Mouse (Mus musculus): ENCODE data around the gene Tanc2.

Gene Tanc2

DNA sequence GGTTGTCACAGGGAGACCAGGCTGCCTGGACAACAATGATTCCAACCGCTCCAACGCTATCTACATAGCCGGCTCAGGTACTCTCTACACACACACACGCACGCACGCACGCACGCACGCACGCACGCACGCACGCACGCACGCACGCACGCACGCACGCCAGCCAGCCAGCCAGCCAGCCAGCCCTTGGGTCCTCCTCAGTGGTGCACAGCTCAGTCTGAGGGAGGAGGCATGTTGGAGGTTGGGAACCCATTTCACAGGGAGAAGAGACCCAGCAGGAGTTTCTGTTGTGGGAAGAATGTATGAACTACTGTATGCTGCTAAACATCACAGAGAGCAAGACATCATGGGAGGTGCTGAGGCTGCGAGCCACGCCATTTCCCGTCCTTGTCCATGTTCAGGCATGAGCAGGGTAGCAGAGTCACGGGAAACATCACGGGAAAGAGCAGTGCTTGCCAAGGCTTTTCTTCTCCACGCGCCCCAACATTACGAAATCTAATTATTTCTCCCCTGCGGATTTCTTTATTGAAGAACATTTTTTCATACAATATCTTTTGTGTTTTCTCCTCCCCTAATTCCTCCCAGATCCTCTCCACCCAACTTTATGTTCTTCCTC is 366.1 kb downstream of the Tanc2 start:
- no peak for DNase-seq (ENCODE audit: low spot score)

- DNase-seq (ENCODE audit: low spot score): peak; percentile 44
Observed at GRCm38 (mm10) chr11:105957501-105957900, 367.7 kb downstream of the Tanc2 start.

DNA sequence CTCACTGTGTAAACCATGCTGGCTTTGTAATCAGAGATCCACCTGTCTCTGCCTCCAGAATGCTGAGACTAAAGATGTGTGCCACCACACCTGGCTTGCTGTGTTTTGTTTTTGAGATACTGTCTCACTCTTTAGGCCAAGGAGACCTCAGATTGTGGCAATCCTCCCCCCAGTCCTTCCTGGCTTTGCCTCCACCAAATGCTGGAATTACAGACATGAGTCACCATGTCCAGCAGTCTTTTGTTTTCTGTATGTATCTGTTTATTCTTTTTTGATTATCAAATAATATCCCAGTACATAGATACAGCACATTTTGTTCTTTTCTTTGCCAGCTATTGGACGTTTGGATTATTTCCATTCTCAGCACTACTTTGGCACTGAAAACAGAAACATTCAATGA is 368.8 kb downstream of the Tanc2 start:
- no peak for DNase-seq (ENCODE audit: low spot score)

DNA sequence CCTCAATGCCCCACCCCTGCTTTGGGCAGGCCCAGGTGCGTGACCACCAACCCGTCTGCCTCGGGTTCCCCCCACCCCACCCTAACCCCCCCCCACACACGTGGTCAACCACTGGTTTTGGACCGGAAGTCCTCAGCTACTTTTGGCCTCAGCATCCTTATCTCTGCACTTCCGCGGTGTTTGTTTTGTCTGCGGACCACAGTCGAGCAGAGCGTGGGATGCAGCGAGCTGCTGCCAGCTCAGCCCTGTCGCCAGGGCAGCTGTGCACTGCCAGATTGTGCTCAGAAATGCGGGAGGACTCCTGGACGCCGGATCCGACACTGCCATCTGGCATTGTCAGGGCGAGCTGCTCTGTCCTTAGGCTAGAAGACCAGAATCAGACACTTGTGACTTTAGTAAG is 369.6 kb downstream of the Tanc2 start:
- DNase-seq (ENCODE audit: low spot score): peak; percentile 57

DNA sequence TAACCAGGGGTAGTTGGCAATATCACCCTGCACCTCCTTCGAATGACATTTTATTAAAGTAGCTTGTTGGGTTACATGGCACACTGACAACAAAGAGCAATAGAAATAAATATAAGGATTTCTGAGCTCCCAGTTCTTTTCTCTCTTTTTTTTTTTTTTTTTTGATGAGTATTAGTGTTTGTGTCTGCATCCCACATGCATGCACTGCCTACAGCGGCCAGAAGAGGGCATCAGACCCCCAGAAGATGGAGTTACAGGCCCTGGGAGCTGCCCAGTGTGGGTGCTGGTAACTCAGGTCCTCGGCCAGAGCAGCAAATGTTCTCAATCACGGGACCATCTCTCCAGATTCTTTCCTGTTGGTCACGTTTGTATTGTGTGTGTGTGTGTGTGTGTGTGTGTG is 374.9 kb downstream of the Tanc2 start:
- no peak for DNase-seq (ENCODE audit: low spot score)

GRCm38 (mm10) chr11:105966288-105966687 is 376.5 kb downstream of the Tanc2 start:
- DNase-seq (ENCODE audit: low spot score): no peak

DNA sequence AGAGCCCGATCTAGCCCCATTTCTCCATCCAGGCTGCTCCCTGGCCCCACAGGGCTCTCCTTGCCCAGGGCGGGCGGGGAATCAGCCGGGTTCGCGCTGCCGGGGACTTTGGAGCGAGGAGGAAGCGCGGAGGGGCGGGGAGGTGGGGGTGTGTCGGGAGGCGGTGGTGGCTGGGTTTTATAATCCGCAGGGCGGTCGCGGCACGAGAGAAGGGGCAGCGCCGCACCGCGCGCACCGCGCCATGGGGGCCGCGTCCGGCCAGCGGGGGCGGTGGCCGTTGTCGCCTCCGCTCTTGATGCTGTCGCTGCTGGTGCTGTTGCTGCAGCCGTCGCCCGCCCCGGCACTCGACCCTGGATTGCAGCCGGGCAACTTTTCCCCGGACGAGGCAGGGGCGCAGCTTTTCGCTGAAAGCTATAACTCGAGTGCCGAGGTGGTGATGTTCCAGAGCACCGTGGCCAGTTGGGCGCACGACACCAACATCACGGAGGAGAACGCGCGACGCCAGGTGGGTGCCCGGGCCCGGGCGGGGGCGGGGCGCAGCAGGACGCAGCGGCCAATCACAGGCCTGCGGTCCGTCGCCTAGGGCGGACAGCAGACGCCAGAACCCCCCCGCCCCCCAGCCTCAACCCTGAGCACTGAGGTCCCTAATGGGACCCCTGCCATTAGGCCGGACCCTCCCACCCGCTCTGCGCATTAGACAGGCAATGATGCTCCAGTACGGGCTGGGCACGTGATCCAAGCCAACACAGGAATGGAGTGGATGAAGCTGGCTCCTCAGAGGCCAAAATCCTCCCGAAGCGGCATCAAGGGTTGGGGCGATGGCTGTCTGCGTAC is 378.2 kb downstream of the Tanc2 start, which contains the start of gene Ace:
TSS of gene Ace (plus strand) at position 205 of the 834 bp plus-strand sequence.
- DNase-seq (ENCODE audit: low spot score): peak; percentile 66

- DNase-seq (ENCODE audit: low spot score): no peak
Observed at GRCm38 (mm10) chr11:105968948-105969347, 379.2 kb downstream of the Tanc2 start.

DNA sequence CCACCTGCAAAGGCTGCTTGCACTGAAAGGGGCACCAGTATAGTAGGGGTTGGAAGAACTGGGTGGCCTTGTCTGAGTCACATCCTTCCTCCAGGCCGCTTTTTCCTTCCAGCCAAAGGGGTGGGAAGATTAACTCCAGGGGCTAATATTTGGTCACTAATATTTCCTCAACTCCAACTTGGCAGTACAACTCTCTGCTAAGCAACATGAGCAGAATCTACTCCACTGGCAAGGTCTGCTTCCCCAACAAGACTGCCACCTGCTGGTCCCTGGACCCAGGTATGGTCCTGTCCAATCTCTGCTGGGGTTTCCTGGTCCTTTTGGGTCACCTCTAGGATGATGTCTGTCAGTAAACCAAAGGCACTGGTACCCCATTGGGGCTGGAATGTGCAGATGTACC is 379.7 kb downstream of the Tanc2 start:
- peak; percentile 81 for DNase-seq (ENCODE audit: low spot score)

DNA sequence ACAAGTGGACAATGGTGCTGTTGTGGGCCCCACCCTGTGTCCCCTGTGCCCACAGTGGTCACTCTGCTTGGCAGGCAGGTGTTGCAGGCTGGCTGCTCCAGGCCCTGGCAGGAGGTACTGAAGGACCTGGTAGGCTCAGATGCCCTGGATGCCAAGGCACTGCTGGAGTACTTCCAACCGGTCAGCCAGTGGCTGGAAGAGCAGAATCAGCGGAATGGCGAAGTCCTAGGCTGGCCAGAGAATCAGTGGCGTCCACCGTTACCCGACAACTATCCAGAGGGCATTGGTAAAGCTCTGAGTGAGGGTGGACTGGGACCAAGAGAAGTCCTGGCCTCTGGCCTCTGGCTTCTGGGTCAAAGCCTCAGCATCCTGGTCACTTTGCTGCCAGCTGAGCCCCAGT is 384.8 kb downstream of the Tanc2 start:
- no peak for DNase-seq (ENCODE audit: low spot score)

GRCm38 (mm10) chr11:105975050-105975449 is 385.3 kb downstream of the Tanc2 start:
- no peak for DNase-seq (ENCODE audit: low spot score)

GRCm38 (mm10) chr11:105975636-105976035 is 385.9 kb downstream of the Tanc2 start:
- no peak for DNase-seq (ENCODE audit: low spot score)

- no peak for DNase-seq (ENCODE audit: low spot score)
Observed at GRCm38 (mm10) chr11:105978232-105978631, 388.4 kb downstream of the Tanc2 start.

- DNase-seq (ENCODE audit: low spot score): peak; percentile 72
Observed at GRCm38 (mm10) chr11:105978634-105979033, 388.8 kb downstream of the Tanc2 start.

All from lung, postnatal 25 days (tissue).